Mouse (Mus musculus) liver, embryonic 16.5 days (tissue): ENCODE measurements at regions not wholly inside any gene's neighbourhood (a gene's known extent, or its start where the extent isn't known, plus 50 kb on each side); places are given as distances from the start of the nearest gene placed in this dataset.

Source experiments
- ATAC-seq: fragments of 200-750 bp; cut with Nextera tagmentation; 2 replicates; pipeline ENCODE4 v1.8.0; 2017; ENCODE audit warnings: low read depth, mild to moderate bottlenecking, moderate number of reproducible peaks, moderate library complexity
- H3K27ac ChIP-seq: fragments of 300-500 bp; sonication (generic); 2 replicates; pipeline ENCODE4 v1.5.1; 2014; ENCODE audit warnings: mild to moderate bottlenecking, low read length
- H3K27me3 ChIP-seq: fragments of 300-500 bp; sonication (generic); 2 replicates; pipeline ENCODE4 v1.6.1; 2014; ENCODE audit warnings: low read depth, low read length, mixed read lengths; ENCODE audit not compliant: control insufficient read depth, insufficient read depth
- H3K36me3 ChIP-seq: fragments of 300-500 bp; sonication (generic); 2 replicates; pipeline ENCODE4 v1.6.1; 2014; ENCODE audit warnings: mild to moderate bottlenecking; ENCODE audit not compliant: control insufficient read depth, insufficient read depth
- H3K4me1 ChIP-seq: fragments of 300-500 bp; sonication (generic); 2 replicates; pipeline ENCODE4 v1.6.1; 2014; ENCODE audit warnings: low read depth, low read length, mixed read lengths; ENCODE audit not compliant: control insufficient read depth
- H3K4me2 ChIP-seq: fragments of 300-500 bp; sonication (generic); 2 replicates; pipeline ENCODE4 v1.6.1; 2014; ENCODE audit warnings: low read depth, low read length, mixed read lengths
- H3K4me3 ChIP-seq: fragments of 300-500 bp; sonication (generic); 2 replicates; pipeline ENCODE4 v1.5.1; 2014; ENCODE audit warnings: low read depth, mild to moderate bottlenecking, low read length
- H3K9ac ChIP-seq: fragments of 300-500 bp; sonication (generic); 2 replicates; pipeline ENCODE4 v1.6.1; 2014; ENCODE audit warnings: low read depth, low read length
- H3K9me3 ChIP-seq: fragments of 300-500 bp; sonication (generic); replicated peaks from 2 replicates; pipeline ENCODE4 v1.6.1; 2016; ENCODE audit warnings: low read length; ENCODE audit not compliant: control insufficient read depth
- WGBS: fragments of 180-500 bp; shearing (Covaris S2); extraction: QIAGEN DNeasy Blood & Tissue Kit; methylation state at CpG from one replicate; pipeline ENCODE4 v1.1.7; 2014; ENCODE audit not compliant: insufficient replicate concordance; 5-methylcytosine and 5-hydroxymethylcytosine counted together

DNA sequence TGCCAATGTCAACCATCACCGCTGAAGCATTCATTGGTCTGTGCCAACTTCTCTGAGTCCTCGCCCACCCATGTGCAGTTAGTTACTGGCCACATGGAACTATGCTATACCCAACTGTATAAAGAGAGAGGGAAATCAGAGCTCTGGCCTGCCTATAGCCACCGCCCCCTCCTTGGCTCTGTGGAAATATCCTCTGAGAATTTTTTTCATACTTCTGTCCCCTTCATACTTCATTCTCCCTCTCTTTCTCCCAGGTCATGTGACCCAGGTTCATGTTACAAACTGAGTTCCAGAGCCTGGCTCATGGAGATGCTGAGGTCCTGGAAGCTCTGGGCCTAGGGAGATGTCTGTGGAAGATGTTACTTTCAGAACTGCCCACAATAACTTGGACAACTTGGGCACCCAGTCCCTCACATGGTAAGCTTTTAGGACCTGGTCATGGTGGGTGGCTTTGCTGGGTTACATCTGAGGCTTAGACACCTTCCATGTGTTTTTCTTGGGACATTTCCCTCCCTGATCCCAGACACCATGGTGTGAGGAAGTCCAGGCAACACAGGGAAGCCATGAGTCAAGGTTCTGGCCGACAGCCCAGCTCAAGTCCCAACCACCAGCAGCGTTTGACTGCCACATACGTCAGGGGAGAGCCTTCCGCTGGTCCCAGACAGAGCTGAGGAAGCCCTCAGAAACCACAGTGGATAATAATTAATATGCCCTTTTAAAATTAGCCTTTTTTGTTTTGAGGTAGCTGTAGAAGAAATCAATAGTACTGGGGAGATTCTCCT, 89.0 kb upstream of the Trpm1 start:
- no peak for ATAC-seq
- Histone ChIP-seq H3K4me2 (no peak overlapping the region), H3K4me3 (no peak overlapping the region), H3K9ac (no peak overlapping the region), H3K27ac (no peak overlapping the region), H3K36me3 (no peaks in the 10 kb centered on the region), H3K27me3 (no peaks in the 10 kb centered on the region), H3K4me1 (peaks cover 1% of the 10 kb centered on the region), H3K9me3 (no peaks in the 10 kb centered on the region)
- 47% methylated on average over 7 of the region's 7 CpGs for WGBS

DNA sequence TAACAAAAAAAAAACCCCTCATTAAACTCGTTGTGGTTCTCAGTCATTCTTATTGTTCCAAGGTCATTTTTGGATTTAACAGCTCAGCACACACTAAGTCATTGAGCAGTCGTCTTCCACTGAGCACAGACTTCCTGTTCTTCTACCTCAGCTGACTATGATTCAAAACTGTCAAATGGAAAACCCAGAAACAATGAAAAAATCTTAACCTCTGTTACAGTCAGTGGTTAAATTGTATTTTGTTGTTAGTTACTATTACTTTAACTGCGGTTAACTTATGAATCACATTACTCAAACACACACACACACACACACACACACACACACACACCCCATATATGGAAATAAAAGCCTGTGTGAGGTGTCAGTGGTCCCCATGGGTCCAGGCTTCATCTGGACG, 92.5 kb upstream of the Trpm1 start:
- no peak overlapping the region for H3K4me2 ChIP-seq
- no peaks in the 10 kb centered on the region for H3K36me3 ChIP-seq
- H3K27me3 ChIP-seq = no peaks in the 10 kb centered on the region
- no peak for ATAC-seq
- H3K4me3 ChIP-seq = no peak overlapping the region
- H3K27ac ChIP-seq = no peak overlapping the region
- no peaks in the 10 kb centered on the region for H3K9me3 ChIP-seq
- WGBS = 40% methylated on average over 4 of the region's 4 CpGs
- no peak overlapping the region for H3K9ac ChIP-seq
- H3K4me1 ChIP-seq = peaks cover 29% of the 10 kb centered on the region

DNA sequence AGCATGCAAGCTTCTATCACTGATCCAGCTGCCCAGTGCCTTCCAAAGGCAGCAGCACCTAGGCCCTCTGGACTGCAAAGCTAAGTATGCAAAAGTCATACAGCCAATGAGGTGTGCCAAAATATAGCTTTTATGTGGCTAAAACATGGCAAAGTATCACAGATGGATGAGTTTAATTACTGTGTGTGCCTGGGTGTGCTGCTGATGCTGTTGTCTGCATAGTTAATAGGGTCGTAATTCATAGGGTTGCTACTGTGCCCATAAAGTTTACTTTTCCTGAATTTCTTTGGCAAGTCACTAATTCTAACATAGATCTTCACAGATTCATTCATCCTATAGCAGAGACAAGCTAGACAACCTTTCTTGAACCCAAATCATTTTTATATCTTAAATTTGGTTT, 93.1 kb upstream of the Trpm1 start:
- H3K9me3 ChIP-seq = no peaks in the 10 kb centered on the region
- H3K9ac ChIP-seq = no peak overlapping the region
- peaks cover 29% of the 10 kb centered on the region for H3K4me1 ChIP-seq
- ATAC-seq = no peak
- no peak overlapping the region for H3K27ac ChIP-seq
- WGBS = 94% methylated on average over 1 of the region's 1 CpGs
- H3K4me2 ChIP-seq = no peak overlapping the region
- no peak overlapping the region for H3K4me3 ChIP-seq
- no peaks in the 10 kb centered on the region for H3K36me3 ChIP-seq
- no peaks in the 10 kb centered on the region for H3K27me3 ChIP-seq

DNA sequence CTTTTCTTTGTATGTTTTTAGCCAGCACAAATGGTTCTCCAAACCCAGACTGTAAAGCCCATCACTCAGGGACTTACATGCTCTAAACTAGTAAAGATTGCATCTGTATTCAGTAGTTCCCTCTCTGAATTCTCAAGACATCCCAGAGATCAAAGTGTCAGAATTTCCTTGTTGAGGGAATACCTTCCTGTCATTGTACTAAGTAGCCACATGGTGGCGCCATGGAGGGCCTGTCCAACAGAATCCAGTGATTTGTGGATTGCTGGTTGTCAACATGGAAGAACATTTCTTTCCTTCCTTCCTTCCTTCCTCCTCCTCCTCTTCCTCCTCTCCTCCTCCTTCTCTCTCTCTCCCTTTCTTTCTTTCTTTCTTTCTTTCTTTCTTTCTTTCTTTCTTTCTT, 93.6 kb upstream of the Trpm1 start:
- H3K4me1 ChIP-seq = peaks cover 31% of the 10 kb centered on the region
- no peak overlapping the region for H3K27ac ChIP-seq
- ATAC-seq = no peak
- H3K4me3 ChIP-seq = no peak overlapping the region
- no peaks in the 10 kb centered on the region for H3K36me3 ChIP-seq
- 9% methylated on average over 1 of the region's 1 CpGs for WGBS
- H3K9me3 ChIP-seq = no peaks in the 10 kb centered on the region
- no peak overlapping the region for H3K9ac ChIP-seq
- no peaks in the 10 kb centered on the region for H3K27me3 ChIP-seq
- no peak overlapping the region for H3K4me2 ChIP-seq

DNA sequence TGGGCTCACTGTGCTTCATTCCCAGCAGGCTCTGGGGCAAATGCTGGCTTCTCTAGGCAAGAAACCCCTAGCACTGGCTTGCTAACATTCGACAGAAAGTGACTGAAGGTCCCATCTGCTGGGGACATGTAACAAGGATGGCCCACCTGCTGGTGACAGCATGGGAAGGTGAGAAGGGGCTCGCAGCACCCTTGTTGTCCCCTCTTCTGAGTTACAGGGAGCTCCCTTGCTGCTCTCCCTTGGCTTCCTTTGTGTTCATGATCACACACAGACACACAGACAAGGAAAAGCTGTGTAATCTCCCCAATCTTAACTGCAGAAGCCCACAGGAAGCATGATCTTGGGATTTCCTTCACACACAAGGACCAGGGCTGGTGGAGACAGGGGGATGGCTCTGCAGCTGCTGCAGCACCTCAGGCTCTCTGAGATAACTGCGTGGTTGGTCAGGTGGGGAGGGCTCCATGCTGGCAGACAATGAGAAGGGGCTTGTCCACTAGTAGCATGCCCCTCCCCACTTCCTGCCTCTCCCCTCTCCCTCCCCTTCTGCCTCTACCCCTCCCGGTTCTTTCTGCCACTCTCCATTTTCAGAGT, 95.3 kb upstream of the Trpm1 start:
- peak; percentile 35 for ATAC-seq
- Histone ChIP-seq H3K4me3 (no peak overlapping the region), H3K4me2 (peak overlapping the region; percentile 44), H3K36me3 (no peaks in the 10 kb centered on the region), H3K27me3 (no peaks in the 10 kb centered on the region), H3K9me3 (no peaks in the 10 kb centered on the region), H3K9ac (peak overlapping the region; percentile 59), H3K4me1 (peaks cover 31% of the 10 kb centered on the region), H3K27ac (peak overlapping the region; percentile 89)
- WGBS = 13% methylated on average over 4 of the region's 4 CpGs

DNA sequence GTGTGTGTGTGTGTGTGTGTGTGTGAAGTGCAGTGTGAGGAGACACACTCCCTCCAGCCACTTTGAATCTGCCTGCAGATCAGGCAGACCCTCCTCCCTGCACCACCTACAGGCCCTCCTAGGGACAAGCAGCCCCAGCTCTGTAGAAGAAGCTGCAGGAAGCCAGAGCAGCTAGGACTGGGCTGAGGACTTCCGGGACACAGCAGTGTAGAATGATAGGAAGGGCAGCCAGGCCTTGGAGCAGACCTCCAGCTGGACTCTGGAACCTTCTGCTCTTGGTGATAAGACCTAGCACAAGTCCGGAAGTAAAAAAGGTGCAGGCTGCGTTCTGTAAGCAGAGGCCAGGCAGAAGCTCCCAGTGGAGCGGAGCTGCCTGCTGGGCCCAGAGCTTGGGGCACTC, 95.8 kb upstream of the Trpm1 start:
- Histone ChIP-seq H3K9me3 (no peaks in the 10 kb centered on the region), H3K27ac (peak overlapping the region; percentile 89), H3K36me3 (no peaks in the 10 kb centered on the region), H3K4me2 (peak overlapping the region; percentile 44), H3K27me3 (no peaks in the 10 kb centered on the region), H3K4me1 (peaks cover 31% of the 10 kb centered on the region), H3K4me3 (no peak overlapping the region), H3K9ac (peak overlapping the region; percentile 59)
- WGBS = 4% methylated on average over 4 of the region's 4 CpGs
- ATAC-seq = peak; percentile 98

DNA sequence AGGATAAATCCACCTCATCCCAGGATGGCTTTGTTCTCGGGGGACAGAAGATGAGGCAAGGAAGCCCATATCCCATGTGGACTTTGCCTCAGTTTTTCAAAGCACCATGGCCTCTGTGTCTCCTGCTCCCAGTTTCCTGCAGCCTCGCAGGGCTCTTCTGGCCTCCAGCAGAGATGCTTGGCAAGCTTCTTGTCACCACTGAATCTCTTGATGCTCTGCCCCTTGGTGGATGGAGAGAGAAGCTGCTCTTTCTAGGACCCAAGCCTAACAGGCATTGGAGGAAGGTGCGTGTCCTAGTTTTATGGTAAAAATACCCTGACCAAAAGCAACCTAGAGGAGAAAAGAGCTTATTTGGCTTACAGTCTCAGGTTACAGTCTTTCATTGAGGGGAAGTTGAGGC, 97.1 kb upstream of the Trpm1 start:
- no peak overlapping the region for H3K27ac ChIP-seq
- WGBS = 71% methylated on average over 3 of the region's 3 CpGs
- H3K4me3 ChIP-seq = no peak overlapping the region
- no peaks in the 10 kb centered on the region for H3K36me3 ChIP-seq
- H3K27me3 ChIP-seq = no peaks in the 10 kb centered on the region
- peaks cover 36% of the 10 kb centered on the region for H3K4me1 ChIP-seq
- H3K4me2 ChIP-seq = no peak overlapping the region
- H3K9me3 ChIP-seq = no peaks in the 10 kb centered on the region
- ATAC-seq = no peak
- H3K9ac ChIP-seq = no peak overlapping the region

DNA sequence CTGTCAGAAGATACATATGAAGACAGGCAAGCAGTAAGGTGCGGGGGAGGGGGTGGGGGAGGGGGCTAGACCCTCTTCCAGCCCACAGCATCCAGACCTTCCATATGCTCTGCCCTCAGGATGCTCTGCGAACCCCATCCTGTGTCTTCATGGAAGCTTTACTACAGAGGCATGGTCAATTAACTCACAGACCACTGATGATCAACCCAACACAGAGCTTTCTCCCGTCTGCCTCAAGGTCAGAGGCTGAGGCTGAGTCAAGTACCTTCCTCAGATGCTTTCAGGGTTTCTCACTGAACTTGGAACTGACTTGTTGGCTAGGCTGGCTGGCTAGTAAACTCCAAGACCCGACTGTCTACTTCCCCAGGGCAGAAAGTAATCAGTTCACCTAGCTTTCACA, 98.6 kb upstream of the Trpm1 start:
- no peaks in the 10 kb centered on the region for H3K9me3 ChIP-seq

DNA sequence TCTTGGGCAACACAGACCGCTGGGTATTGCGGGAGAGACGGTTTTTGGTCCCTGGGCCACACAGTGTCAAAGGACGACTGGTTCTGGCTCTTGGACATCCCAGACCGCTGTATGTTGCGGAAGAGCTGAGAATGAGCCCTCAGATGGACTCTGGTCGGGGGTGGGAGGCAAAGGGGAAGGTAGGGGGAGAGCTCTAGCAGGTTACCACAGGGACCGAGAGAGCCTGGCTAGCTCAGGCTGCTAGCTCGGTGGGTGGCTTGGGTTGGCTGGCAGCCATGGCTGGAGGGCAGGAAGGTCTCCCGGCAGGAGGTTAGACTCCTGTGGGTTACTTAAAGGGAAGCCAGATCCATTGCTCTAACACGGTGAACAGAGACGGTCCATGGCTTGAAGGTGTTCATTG, 99.9 kb upstream of the Trpm1 start:
- 70% methylated on average over 12 of the region's 12 CpGs for WGBS
- no peak for ATAC-seq
- H3K27ac ChIP-seq = no peak overlapping the region
- no peaks in the 10 kb centered on the region for H3K27me3 ChIP-seq
- H3K36me3 ChIP-seq = no peaks in the 10 kb centered on the region
- H3K9ac ChIP-seq = no peak overlapping the region
- H3K4me2 ChIP-seq = no peak overlapping the region
- peaks cover 53% of the 10 kb centered on the region for H3K4me1 ChIP-seq
- no peak overlapping the region for H3K4me3 ChIP-seq
- no peaks in the 10 kb centered on the region for H3K9me3 ChIP-seq

More for the DNA sequence above, 98.6 kb upstream of the Trpm1 start:
- Histone ChIP-seq H3K36me3 (no peaks in the 10 kb centered on the region), H3K4me3 (no peak overlapping the region), H3K27ac (no peak overlapping the region), H3K9ac (no peak overlapping the region), H3K27me3 (no peaks in the 10 kb centered on the region), H3K4me2 (no peak overlapping the region), H3K4me1 (peaks cover 51% of the 10 kb centered on the region)
- 72% methylated on average over 4 of the region's 4 CpGs for WGBS
- no peak for ATAC-seq
